ENCODE assay signal across 18 mouse cellular contexts in genomic region chr19:60887637-60888036, GRCm38 (mm10). TPM values are rescaled to one million over a fixed set of nuclear protein-coding genes. Genes with fewer than 3 reads are reported as not detected.
A peak's percentile ranks its signal among the peaks of the same experiment; 100 is the strongest.
DNase-seq lines count a peak whose midpoint lies in the region; ATAC-seq and TF ChIP-seq lines count a peak whose summit lies in the region.
"Had no signal": no experiment of that assay in that cellular context is flagged by ENCODE, and none has a peak within 500 bp of the region (broad histone marks: within the 10 kb centered on the region; RNA-seq: fewer than 3 reads in every experiment).

No protein-coding gene starts in this region.

- WGBS in liver, embryonic 15.5 days (ENCODE audit: insufficient replicate concordance): 18% methylated on average over 2 of the region's 2 CpGs
- 83% methylated on average over 2 of the region's 2 CpGs for WGBS in forebrain, embryonic 12.5 days

- H3K9me3 ChIP-seq in ES-Bruce4 (replicated peaks; ENCODE audit: control insufficient read depth, insufficient read depth, low read length, poor library complexity, severe bottlenecking): no peaks in the 10 kb centered on the region
- H3K9me3 ChIP-seq in liver, embryonic 15.5 days (replicated peaks): no peaks in the 10 kb centered on the region
- no peaks in the 10 kb centered on the region for H3K9me3 ChIP-seq in forebrain, embryonic 12.5 days
- H3K9me3 ChIP-seq: forebrain, embryonic 15.5 days; heart, embryonic 10.5 days; midbrain, embryonic 13.5 days had no signal

- peak; percentile 75 for DNase-seq in heart, adult 11 months
- DNase-seq in heart, postnatal 14 days: no peak
- DNase-seq in c-Kit-positive CD71-positive TER-119-negative erythroid progenitor cells, embryonic 14.5 days (ENCODE audit: low read depth): peak; percentile 54
- no peak for DNase-seq in gastrocnemius, postnatal 36 days
- DNase-seq: cerebellum, postnatal 25 days; layer of hippocampus, postnatal 36 days; lung, postnatal 36 days; right cerebral cortex, postnatal 25 days; thymus, postnatal 14 days had no signal

- H3K9ac ChIP-seq in ES-Bruce4 (ENCODE audit: low read depth, poor library complexity, severe bottlenecking): no peak overlapping the region
- no peak overlapping the region for H3K9ac ChIP-seq in liver, embryonic 15.5 days
- H3K9ac ChIP-seq in forebrain, embryonic 12.5 days: no peak overlapping the region
- H3K9ac ChIP-seq: forebrain, embryonic 15.5 days; midbrain, embryonic 13.5 days had no signal

- TF ChIP-seq POLR2A in ES-Bruce4 (IDR thresholded peaks at IDR 0.05; ENCODE audit: insufficient read depth, low read length): no peak

- H3K4me2 ChIP-seq in liver, embryonic 15.5 days: peak overlapping the region; percentile 31
- H3K4me2 ChIP-seq in forebrain, embryonic 12.5 days: no peak overlapping the region
- H3K4me2 ChIP-seq: forebrain, embryonic 15.5 days; midbrain, embryonic 13.5 days had no signal

- H3K4me1 ChIP-seq in ES-Bruce4 (ENCODE audit: control insufficient read depth, insufficient read depth, low read length): no peaks in the 10 kb centered on the region
- peaks cover 55% of the 10 kb centered on the region for H3K4me1 ChIP-seq in liver, embryonic 15.5 days (replicated peaks)
- peaks cover 16% of the 10 kb centered on the region for H3K4me1 ChIP-seq in forebrain, embryonic 12.5 days

- TF ChIP-seq EP300 in ES-Bruce4 (IDR thresholded peaks at IDR 0.05; ENCODE audit: insufficient read depth, low read depth, low read length): no peak

- no peak overlapping the region for H3K4me3 ChIP-seq in ES-Bruce4 (ENCODE audit: low read depth, low read length)
- H3K4me3 ChIP-seq in liver, embryonic 15.5 days (replicated peaks): no peak overlapping the region
- H3K4me3 ChIP-seq in forebrain, embryonic 12.5 days (replicated peaks): no peak overlapping the region
- H3K4me3 ChIP-seq: forebrain, embryonic 15.5 days; heart, embryonic 10.5 days; midbrain, embryonic 13.5 days had no signal

- H3K27me3 ChIP-seq in ES-Bruce4 (ENCODE audit: control insufficient read depth, insufficient read depth, low read length, poor library complexity, severe bottlenecking): no peaks in the 10 kb centered on the region
- peaks cover 15% of the 10 kb centered on the region; the same call in 1 of the 2 replicates for H3K27me3 ChIP-seq in liver, embryonic 15.5 days
- no peaks in the 10 kb centered on the region for H3K27me3 ChIP-seq in forebrain, embryonic 12.5 days
- H3K27me3 ChIP-seq: CH12.LX; forebrain, embryonic 15.5 days; midbrain, embryonic 13.5 days had no signal

- peak overlapping the region; percentile 33; the same call in 1 of the 2 replicates for H3K27ac ChIP-seq in ES-Bruce4 (ENCODE audit: insufficient read depth, low read length)
- peak overlapping the region; percentile 97 for H3K27ac ChIP-seq in liver, embryonic 15.5 days (replicated peaks)
- H3K27ac ChIP-seq in forebrain, embryonic 12.5 days: no peak overlapping the region
- H3K27ac ChIP-seq: forebrain, embryonic 15.5 days; midbrain, embryonic 13.5 days; stomach, postnatal 0 days had no signal

- H3K36me3 ChIP-seq in ES-Bruce4 (ENCODE audit: control insufficient read depth, insufficient read depth, low read length, poor library complexity, severe bottlenecking): no peaks in the 10 kb centered on the region
- no peaks in the 10 kb centered on the region for H3K36me3 ChIP-seq in liver, embryonic 15.5 days (replicated peaks)
- no peaks in the 10 kb centered on the region for H3K36me3 ChIP-seq in forebrain, embryonic 12.5 days (replicated peaks)
- H3K36me3 ChIP-seq: forebrain, embryonic 15.5 days; heart, embryonic 10.5 days; midbrain, embryonic 13.5 days had no signal

- TF ChIP-seq CTCF in ES-Bruce4 (IDR thresholded peaks at IDR 0.05; ENCODE audit: low read depth, low read length): no peak

- no peak for ATAC-seq in liver, embryonic 15.5 days (ENCODE audit: insufficient read depth)
- no peak for ATAC-seq in forebrain, embryonic 12.5 days (ENCODE audit: low FRiP score)
- ATAC-seq: forebrain, embryonic 15.5 days; inflammation-experienced regulatory T-cells, adult 6 months; midbrain, embryonic 13.5 days had no signal

- intact Hi-C loops in heart, postnatal 14 days (cut with DNase I): loop anchor here (2.0 kb wide), 1 partner anchor 177 kb away; no protein-coding TSS in a partner anchor
- intact Hi-C loops in gastrocnemius, postnatal 36 days (cut with DNase I): loop anchor here (2.0 kb wide), 1 partner anchor 197 kb away; no protein-coding TSS in a partner anchor

RNA-seq across cellular contexts. Expression of gene Grk5, which starts 1.9 kb away (rescaled TPM):
- 10 to 100 TPM; 23.8 to 29.2 TPM for total RNA-seq in heart, postnatal 14 days (2021)
- polyA plus RNA-seq in ES-Bruce4 (2011; ENCODE audit: insufficient read depth, insufficient read length, low read depth, missing spikeins): 1.2 and 1.3 TPM in 2 replicates
- polyA plus RNA-seq in liver, embryonic 15.5 days (2015; fragmentation: Nextera tagmentation; extraction: Ambion mirVana): 0.41 and 0.47 TPM in 2 replicates
- 2.0 and 2.4 TPM in 2 replicates for polyA plus RNA-seq in forebrain, embryonic 12.5 days (2016; fragmentation: Nextera tagmentation; extraction: Ambion mirVana)
- total RNA-seq in gastrocnemius, postnatal 36 days (2021): 1 to 10 TPM; 3.5 to 4.1 TPM

RNA-seq across cellular contexts. Expression of gene Prdx3, which starts 13.3 kb away (rescaled TPM):
- total RNA-seq in heart, postnatal 14 days (2021): 100 to 1,000 TPM; 306 to 307 TPM
- polyA plus RNA-seq in ES-Bruce4 (2011; ENCODE audit: insufficient read depth, insufficient read length, low read depth, missing spikeins): 47.7 and 48.4 TPM in 2 replicates
- 341 TPM in 2 replicates for polyA plus RNA-seq in liver, embryonic 15.5 days (2015; fragmentation: Nextera tagmentation; extraction: Ambion mirVana)
- polyA plus RNA-seq in forebrain, embryonic 12.5 days (2016; fragmentation: Nextera tagmentation; extraction: Ambion mirVana): 84.8 and 88.9 TPM in 2 replicates
- total RNA-seq in gastrocnemius, postnatal 36 days (2021): 100 to 1,000 TPM; 205 to 207 TPM

RNA-seq across cellular contexts. Expression of gene Sfxn4, which starts 26.4 kb away (rescaled TPM):
- 1 to 10 TPM; 5.7 to 5.8 TPM for total RNA-seq in heart, postnatal 14 days (2021)
- 1.8 and 2.8 TPM in 2 replicates for polyA plus RNA-seq in ES-Bruce4 (2011; ENCODE audit: insufficient read depth, insufficient read length, low read depth, missing spikeins)
- polyA plus RNA-seq in liver, embryonic 15.5 days (2015; fragmentation: Nextera tagmentation; extraction: Ambion mirVana): 0.62 and 1.1 TPM in 2 replicates
- 9.8 and 12.5 TPM in 2 replicates for polyA plus RNA-seq in forebrain, embryonic 12.5 days (2016; fragmentation: Nextera tagmentation; extraction: Ambion mirVana)
- total RNA-seq in gastrocnemius, postnatal 36 days (2021): 1 to 10 TPM; 2.5 to 2.7 TPM

Comparison
In these comparisons a context has a peak if more than half of its experiments do, and no peak if none do; other contexts are left out.
1. DNase-seq: peak in heart, adult 11 months (single experiment) and c-Kit-positive CD71-positive TER-119-negative erythroid progenitor cells, embryonic 14.5 days (single experiment); none in heart, postnatal 14 days (0 of 2) and gastrocnemius, postnatal 36 days (0 of 2).